Mouse (Mus musculus): ENCODE results near the gene Ocm.

Gene Ocm

DNA sequence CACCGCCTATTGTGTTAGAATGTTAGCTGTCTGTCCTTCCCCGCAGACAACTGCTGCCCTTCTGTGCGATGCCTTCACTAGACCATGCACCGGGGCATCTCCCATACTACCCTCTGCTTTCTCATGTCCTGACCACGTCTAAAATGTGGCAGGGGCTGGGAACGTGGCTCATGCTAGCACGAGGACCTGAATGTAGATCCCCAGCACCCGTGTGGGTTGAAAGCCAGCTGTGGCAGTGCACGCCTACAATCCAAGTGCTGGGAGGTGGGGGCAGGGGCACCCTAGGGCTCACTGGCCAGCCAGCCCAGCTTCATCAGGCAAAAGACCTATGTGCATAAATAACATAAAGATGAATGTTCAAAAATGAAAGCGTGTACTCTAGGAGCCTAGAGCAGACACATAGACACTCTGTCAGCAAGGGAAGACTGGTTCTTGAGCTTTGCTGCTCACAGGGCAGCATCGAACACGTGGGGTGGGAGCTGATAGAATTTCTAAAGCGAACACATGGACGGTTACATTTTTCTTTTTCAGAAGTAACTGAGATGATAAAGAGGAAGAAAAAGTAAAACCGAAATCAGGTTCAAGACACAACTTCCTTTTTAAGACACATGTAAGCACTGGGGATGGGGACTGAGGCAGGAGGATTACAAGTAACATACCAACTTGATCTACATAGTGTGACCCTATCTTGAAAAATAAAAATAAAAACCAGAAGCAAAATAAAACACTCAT is 23.8 kb downstream of the Ocm start:
- DNase-seq (ENCODE audit: low read depth), result no peak

DNA sequence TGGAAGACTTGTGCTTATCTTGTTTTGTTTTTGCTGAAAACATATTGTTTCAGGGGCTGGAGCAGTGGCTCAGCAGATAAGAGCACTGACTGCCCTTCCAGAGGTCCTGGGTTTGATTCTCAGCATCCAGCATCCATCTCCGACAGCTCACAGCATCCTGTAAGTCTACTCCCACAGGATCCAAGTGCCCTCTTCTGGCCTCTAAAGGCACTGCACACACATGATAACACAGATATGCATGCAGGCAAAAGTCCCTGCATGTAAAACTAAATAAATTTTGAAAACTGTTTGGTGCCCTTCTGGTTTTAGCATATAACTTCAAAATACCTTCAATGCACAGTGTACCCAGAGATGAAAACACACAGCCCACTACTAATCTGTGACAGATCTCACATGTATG is 27.1 kb downstream of the Ocm start:
- peak; percentile 26 for DNase-seq (ENCODE audit: low read depth)

DNA sequence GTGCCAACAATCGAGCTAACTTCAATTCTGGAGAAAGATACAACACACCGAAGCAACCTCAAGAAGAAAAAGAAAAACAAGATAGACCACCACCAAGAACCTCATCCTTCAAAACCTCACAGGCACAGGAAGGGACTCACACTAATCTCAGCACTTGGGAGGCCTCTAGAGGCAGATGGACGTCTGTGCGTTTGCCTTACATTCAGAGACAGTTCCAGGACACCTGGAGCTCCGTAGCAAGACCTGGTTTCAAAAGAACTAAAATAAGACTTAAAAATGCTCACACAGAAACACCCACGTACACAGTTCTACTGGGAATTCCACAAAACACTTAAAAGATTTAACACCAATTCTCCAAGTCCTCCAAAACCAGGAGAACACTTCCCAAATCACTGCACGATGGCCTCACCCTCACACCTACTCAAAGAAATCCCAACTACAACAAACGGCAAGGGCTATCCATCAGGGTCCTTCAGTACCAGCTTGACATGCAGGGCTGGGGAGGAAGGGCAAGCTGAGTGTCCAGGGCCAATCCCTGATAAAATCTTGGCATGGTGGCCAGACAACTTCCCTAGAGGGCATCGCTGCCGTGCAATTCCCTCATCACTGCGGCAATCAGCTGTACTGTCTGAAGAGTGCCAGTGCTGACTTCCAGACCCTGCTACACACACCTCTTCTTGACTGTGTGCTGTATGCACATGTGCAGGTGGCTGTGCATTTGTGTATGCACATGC is 31.7 kb downstream of the Ocm start:
- DNase-seq (ENCODE audit: low read depth), result no peak

DNA sequence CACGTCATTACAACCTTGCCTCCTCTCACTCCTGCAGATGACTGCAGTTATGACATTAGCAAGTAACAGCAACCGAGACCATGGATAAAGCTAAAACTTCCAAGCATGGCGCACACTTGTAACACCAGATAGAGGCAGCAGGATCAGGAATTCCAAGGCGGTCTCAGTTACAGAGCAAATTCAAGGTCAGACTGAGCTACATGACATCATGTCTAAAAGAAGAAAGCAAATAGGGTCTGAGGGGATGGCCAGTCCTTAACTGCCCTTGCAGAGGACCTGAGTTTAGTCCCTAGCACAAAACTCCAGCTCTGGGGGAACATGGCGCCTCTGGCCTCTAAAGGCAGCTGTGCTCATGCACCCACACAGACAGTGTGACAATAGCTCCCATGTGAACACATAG is 32.6 kb downstream of the Ocm start:
- no peak for DNase-seq (ENCODE audit: low read depth)

DNA sequence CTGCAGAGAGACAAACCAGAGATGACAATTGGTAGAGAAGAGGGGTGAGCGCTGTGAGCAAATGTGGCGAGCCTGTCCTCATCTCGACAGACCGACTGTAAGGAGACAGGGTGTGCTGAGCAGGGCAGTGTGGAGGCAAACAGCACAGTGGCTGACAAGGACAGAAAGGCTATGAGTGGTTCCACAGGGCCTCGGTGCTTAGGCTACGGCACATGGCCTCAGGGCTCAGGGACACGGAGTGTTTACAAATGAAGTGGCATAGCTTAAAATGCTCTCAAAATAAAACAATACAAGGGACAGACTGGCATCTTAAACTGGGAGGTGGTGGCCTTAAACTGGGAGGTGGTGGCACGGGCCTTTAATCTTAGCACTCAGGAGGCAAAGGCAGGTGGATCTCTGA is 33.2 kb downstream of the Ocm start:
- DNase-seq (ENCODE audit: low read depth), result no peak

DNA sequence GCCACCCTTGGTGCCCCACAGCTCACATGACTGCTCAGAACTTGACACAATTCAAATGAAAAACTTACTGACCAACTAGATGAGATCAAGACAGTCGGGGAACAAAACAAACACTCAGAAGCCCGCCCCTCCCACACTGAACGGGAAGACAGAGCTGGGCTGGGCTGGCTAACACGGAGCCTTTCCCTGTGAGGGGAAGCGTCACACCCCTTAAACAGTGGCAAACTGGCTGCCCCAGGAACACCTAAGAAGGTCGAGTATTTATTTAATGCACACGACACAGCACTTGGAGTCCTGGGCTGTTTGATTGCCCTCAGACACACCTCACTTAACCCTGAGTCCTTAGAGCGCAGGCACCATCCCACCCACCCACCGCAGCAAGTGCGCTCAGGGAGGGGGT is 33.8 kb downstream of the Ocm start:
- no peak for DNase-seq (ENCODE audit: low read depth)

DNA sequence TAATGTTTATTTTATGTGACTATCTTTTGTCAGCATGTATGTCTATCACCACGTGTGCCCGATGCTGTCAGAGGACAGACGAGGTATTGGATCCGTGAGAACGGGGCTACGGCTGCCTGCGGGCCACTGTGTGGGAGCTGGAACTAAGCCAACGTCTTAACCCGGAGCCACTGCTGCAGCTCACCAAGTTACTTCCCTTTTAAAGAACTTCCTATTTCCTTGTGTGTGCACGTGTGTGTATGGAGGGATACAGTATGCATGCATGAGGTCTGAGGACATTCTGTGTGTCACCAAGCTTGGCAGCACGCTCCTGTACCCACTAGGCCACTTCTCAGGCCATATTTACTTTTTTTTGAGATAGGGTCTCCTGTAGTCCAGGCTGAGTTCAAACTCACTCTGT is 36.4 kb downstream of the Ocm start:
- DNase-seq (ENCODE audit: low read depth), result peak; percentile 59

DNA sequence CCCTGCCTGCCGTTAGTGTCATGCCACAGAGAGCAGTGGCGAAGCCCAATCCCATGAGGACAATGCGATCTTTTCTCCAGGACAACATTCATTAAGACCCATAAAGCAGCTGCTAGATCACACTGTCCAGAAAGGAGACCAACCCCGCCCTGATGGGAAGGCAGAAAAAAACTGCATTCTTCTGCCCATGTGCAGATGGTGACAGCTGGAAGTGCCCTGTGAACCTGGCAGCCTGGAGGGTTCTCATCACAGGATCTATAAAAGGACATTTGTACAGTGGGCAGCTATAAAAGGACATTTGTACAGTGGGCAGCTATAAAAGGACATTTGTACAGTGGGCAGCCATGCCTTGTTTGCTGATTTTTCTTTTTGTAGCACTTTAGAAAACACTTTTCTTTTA is 37.4 kb downstream of the Ocm start:
- no peak for DNase-seq (ENCODE audit: low read depth)

DNA sequence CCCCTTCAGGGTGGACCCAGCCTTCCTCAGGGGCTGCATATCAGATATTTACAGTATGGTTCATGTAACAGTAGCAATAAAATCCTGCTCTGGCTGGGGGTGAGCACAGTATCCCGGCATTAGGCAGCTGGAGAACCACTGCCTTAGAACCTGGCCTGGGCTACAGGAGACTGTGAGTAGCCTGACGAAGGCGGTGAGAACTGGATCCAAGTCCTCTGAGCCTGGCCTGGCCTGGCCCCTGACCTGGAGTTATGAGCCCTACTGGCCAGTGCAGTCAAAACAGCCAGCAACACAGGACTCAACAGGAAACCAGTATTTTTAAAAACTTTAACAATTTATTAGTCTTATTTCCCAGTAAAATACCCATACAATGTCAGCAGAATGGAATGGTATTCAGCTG is 38.9 kb downstream of the Ocm start:
- no peak for DNase-seq (ENCODE audit: low read depth)

DNA sequence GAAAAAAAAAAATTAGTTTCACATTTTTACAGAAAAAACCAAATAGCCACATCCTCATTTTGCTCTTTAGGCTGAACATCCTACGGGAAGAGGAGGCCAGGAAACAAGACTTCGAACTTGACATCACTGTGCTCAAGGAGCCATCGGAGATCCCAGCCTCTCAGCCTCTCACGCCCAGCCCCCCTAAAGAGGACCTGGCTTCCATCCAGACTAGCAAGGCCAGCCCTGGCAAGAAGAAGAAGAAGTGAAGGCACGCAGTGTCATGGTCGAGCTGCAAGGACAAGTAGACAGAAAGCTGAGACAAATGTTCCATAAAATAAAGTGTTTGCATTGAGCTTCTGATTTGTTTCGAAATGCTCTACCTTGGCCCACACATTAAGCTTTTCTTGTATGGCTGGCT is 41.1 kb downstream of the Ocm start:
- DNase-seq (ENCODE audit: low read depth), result no peak

DNA sequence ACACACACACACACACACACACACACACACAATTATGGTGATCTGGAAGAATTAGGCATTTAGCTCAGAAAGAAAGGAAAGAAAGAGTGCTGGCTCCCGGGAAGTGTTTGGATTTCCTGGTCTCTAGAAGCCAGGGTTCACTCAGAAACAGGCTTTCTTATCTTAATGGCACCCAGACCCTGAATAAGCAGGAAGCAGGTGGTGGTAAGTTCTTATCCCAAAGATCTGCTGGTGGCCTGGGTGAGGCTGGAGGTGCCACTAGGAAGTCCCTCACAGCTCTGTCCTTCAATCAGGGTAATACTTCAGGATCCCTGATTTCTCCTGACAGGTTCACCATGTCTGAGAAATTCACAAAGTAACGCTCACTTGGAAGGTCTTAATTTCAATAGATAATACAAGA is 44.1 kb downstream of the Ocm start:
- no peak for DNase-seq (ENCODE audit: low read depth)

DNA sequence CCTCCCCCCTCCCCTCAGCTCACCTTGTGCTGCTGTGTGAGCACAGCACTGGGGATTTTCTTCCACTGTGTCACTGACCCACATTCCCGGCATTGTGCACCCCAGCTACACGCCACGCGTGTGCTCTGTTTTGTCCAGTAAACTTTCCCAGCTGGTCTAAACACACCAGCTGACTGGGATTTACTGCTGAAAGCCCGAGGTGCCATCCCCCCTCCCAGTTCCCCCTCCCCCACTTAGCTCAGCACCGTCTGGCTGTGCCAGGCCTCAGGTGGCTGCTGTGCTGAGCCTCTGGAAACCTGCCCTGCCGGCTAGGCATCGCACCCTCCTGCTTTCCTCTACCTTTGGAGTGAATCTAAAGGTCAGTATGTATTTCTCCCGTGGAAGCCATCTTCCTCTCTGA is 45.6 kb downstream of the Ocm start:
- no peak for DNase-seq (ENCODE audit: low read depth)

DNA sequence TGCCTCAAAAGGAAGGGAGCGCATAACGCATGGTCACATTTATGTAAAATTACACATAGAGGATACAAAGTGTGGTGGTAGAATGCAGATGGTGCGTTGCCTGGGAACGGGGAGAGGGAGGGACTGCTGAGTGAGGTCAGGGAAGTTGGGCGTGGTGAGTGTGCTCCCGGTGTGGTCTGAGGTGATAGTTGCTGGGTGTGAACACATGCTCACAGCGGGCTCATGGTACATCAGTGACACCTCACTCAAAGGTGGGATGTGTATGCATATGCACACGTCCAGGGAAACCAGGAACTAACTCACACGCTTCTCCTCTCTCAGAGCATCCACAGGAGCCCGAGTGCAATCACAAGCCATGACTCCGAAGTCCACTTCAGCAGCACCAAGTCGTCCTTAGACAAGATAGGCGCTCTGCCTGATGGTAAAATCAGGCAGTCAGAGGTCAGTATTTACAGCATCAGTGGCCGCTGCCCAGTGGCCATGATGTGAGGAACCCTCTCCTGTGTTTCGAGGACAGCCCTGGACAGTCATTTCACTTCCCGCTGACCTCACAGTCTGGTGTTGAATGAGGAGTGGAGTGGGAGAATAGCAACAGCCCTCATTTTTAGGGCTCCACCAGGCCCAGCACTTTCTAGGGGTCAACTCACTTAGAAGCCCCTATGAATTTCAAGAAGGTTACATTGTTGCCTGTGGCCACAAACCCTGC is 49.6 kb downstream of the Ocm start:
- no peak for DNase-seq (ENCODE audit: low read depth)

DNA sequence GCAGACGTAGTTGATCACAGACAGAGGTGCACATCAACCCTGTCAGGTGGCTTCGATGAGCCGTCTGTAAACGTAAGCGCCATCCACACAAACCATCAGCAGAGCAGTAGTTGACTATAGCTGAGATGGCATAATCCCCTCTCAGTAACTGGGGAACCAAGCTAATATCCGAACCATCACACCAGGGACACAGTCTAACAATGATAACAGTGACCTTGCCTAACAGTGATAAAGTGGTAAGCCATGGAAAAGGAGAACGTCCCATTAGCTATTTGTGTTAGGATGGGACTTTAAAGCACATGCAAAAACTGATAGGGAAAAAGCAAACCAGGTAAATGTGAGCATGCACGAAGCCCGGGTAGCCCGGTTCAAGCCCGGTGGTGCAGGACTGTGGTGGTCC is 50.2 kb downstream of the Ocm start:
- no peak for DNase-seq (ENCODE audit: low read depth)

DNA sequence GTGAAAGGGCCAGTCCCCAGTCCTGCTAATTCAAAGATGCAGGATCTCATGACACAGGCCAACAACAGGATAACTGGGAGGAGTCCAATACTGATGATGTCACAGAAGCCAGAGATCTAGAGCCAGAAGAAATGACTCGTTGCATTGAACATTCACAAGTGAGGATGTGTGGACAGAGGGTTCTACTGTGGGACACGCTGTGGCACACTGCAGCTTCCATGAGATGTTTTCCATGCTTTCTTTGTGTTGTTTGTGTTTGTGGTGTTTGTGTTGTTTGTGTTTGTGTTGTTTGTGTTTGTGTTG is 50.9 kb downstream of the Ocm start:
- DNase-seq (ENCODE audit: low read depth), result no peak

DNA sequence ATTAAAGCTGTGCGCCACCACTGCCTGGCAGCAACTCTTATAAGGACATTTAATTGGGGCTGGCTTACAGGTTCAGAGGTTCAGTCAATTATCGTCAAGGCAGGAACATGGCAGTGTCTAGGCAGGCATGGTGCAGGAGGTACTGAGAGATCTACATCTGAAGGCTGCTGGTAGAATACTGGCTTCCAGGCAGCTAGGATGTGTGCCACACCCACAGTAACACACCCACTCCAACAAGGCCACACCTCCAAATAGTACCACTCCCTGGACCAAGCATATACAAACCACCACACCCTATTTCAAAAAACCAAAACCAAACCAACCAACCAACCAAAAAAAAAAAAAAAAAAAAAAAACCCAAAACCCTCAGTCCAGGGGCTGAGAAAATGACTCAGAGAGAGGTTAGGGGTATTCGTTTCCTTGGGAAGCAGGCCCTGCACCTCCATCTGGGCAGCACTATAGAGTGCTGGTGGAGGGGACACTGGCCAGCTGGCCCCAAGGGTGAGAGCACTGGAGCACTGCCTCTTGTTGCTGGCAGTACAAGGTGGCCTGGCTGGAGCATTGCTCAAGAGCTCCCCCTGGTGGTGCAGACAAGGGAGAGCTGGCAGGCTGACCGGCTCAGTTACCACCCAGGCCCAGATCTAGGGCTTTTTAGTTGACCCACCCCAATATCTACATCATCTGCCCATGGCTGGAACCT is 51.4 kb downstream of the Ocm start:
- DNase-seq (ENCODE audit: low read depth), result peak; percentile 87

DNA sequence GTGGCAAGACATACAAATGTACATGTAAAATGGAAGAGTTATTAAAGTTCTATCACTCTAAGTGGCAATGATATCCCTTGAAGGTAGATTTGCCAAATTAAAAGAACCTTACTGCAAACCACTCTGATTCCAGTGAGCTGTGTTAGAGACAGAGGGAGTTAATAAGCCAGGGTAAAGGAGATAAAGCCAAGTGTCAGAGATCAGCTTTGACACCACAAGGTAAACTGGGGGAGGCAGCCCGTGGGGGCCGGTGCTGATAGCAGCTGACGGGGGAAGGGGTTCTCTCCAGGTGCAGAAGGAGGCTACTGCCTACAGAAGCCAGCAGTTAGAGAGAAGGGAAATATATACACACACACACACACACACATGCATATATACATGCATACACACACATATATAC is 53.8 kb downstream of the Ocm start:
- DNase-seq (ENCODE audit: low read depth), result no peak
